Mouse (Mus musculus): ENCODE data around the gene Inpp4b. TPM values are rescaled to one million over a fixed set of nuclear protein-coding genes. Genes with fewer than 3 reads are reported as not detected.

The Inpp4b gene
- polyA plus RNA-seq, 1 experiment from 2014 or later = 10.1 TPM

DNA sequence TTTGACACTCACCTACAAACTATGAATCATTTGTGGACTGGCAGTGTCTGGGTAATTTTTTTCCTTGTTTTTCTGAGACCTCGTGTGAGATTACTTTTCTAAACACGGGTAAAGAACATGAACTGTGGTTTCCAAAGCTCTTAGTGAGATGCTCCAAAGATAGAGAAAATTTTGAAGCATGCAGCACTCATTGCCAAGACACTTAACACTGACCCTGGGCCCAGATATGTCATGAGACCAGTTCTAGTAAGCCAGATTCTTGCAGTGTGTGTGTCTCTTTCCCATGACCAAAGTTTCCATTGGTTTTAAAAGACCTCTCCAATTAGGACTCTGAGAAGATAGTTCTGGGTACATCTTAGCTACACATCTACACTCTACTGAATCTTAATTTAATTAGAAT, 484.1 kb downstream of the Inpp4b start:
- Histone ChIP-seq H3K4me1 (ENCODE audit: control insufficient read depth, insufficient read depth, low read length) (no peaks in the 10 kb centered on the region), H3K9me3 (ENCODE audit: control insufficient read depth, low read length) (no peaks in the 10 kb centered on the region)

DNA sequence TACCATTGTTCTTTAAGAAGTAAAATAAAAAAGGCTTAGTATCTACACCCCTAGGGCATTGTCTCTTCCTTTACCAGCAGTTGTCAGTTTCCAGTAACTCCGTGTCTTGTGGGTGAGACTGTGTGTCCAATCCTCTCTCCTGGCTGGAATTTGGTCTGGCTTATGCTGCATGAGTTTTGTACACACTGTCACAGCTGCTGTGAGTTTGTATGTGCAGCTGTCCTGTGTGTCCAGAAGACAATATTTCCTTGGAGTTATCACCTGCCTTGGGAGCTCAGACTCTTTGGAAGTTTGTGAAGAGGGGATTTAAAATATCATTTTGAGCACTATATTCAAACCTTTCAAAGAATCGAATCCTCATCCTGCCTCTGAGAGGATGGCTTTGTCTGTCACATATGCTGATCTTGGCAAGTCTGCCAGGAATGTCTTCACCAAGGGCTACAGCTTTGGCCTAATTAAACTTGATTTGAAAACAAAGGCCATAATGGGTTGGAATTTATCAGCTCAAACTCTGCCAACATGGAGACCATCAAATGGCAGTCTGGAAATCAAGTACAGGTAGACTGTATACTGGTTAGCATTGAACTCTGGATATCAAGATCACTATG, 485.1 kb downstream of the Inpp4b start:
- no peak for ATAC-seq (ENCODE audit: low read depth)
- H3K4me3 ChIP-seq (ENCODE audit: low read depth, low read length) = no peak overlapping the region
- no peak overlapping the region for H3K27ac ChIP-seq (ENCODE audit: low read depth, low read length)
- H3K9ac ChIP-seq (replicated peaks; ENCODE audit: low read depth, low read length) = no peak overlapping the region
- H3K4me1 ChIP-seq (ENCODE audit: control insufficient read depth, insufficient read depth, low read length) = no peaks in the 10 kb centered on the region
- H3K4me2 ChIP-seq (ENCODE audit: low read depth, low read length) = no peak overlapping the region
- no peaks in the 10 kb centered on the region for H3K36me3 ChIP-seq (ENCODE audit: control insufficient read depth, insufficient read depth, low read length)
- WGBS = 74% methylated on average over 2 of the region's 2 CpGs
- H3K27me3 ChIP-seq (ENCODE audit: control insufficient read depth, insufficient read depth, low read length) = no peaks in the 10 kb centered on the region
- no peaks in the 10 kb centered on the region for H3K9me3 ChIP-seq (ENCODE audit: control insufficient read depth, low read length)

More for the DNA sequence above, 484.1 kb downstream of the Inpp4b start:
- no peak overlapping the region for H3K4me3 ChIP-seq (ENCODE audit: low read depth, low read length)
- no peaks in the 10 kb centered on the region for H3K36me3 ChIP-seq (ENCODE audit: control insufficient read depth, insufficient read depth, low read length)
- no peaks in the 10 kb centered on the region for H3K27me3 ChIP-seq (ENCODE audit: control insufficient read depth, insufficient read depth, low read length)
- H3K4me2 ChIP-seq (ENCODE audit: low read depth, low read length) = no peak overlapping the region
- 74% methylated on average over 2 of the region's 2 CpGs for WGBS
- H3K27ac ChIP-seq (ENCODE audit: low read depth, low read length) = no peak overlapping the region
- no peak for ATAC-seq (ENCODE audit: low read depth)
- no peak overlapping the region for H3K9ac ChIP-seq (replicated peaks; ENCODE audit: low read depth, low read length)

DNA sequence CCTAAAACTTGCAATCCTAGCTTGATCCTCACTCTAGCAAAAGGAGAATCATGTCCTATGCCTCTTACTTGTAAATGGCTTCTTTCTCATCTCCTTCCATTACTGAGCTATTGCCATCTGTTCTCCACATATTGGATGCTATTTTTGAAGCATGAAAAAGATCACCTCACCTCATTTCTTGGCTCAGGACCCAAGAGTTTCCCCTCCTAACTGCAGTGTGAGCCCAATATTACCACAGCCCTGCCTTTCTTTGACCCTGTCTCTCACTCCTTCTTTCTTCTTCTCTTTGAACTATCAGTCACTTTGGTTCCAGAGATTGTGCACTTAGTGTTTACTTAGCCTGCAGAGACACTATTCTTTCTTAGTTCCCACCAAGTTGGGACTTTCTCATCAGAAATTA, 489.1 kb downstream of the Inpp4b start:
- no peak overlapping the region for H3K9ac ChIP-seq (replicated peaks; ENCODE audit: low read depth, low read length)
- no peak overlapping the region for H3K4me2 ChIP-seq (ENCODE audit: low read depth, low read length)
- no peaks in the 10 kb centered on the region for H3K4me1 ChIP-seq (ENCODE audit: control insufficient read depth, insufficient read depth, low read length)
- no peaks in the 10 kb centered on the region for H3K27me3 ChIP-seq (ENCODE audit: control insufficient read depth, insufficient read depth, low read length)
- no peak overlapping the region for H3K4me3 ChIP-seq (ENCODE audit: low read depth, low read length)
- H3K27ac ChIP-seq (ENCODE audit: low read depth, low read length) = no peak overlapping the region
- no peaks in the 10 kb centered on the region for H3K9me3 ChIP-seq (ENCODE audit: control insufficient read depth, low read length)
- no peaks in the 10 kb centered on the region for H3K36me3 ChIP-seq (ENCODE audit: control insufficient read depth, insufficient read depth, low read length)
- no peak for ATAC-seq (ENCODE audit: low read depth)

DNA sequence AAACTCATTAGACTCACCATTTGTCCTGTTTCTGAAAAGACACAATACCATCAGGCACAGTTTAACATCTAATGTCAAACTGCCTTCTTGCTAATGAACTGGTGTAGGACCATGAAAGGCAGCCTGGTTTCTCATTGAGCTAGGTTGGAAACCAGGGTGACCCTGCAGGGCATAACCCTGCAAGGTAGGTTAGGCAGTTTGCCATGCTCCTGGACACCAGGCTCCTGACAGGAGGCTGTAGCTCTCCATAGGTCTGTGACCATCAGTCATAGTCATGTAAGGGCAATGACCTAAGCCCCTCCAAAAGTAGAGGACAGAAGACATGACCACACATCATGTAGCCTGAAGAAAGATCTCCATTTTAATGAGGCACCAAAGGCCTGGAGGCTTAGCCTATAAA, 491.5 kb downstream of the Inpp4b start:
- H3K4me1 ChIP-seq (ENCODE audit: control insufficient read depth, insufficient read depth, low read length) = no peaks in the 10 kb centered on the region
- H3K4me2 ChIP-seq (ENCODE audit: low read depth, low read length) = no peak overlapping the region
- no peak overlapping the region for H3K27ac ChIP-seq (ENCODE audit: low read depth, low read length)
- no peaks in the 10 kb centered on the region for H3K9me3 ChIP-seq (ENCODE audit: control insufficient read depth, low read length)
- H3K36me3 ChIP-seq (ENCODE audit: control insufficient read depth, insufficient read depth, low read length) = no peaks in the 10 kb centered on the region
- H3K27me3 ChIP-seq (ENCODE audit: control insufficient read depth, insufficient read depth, low read length) = no peaks in the 10 kb centered on the region
- H3K4me3 ChIP-seq (ENCODE audit: low read depth, low read length) = no peak overlapping the region
- H3K9ac ChIP-seq (replicated peaks; ENCODE audit: low read depth, low read length) = no peak overlapping the region
- no peak for ATAC-seq (ENCODE audit: low read depth)

DNA sequence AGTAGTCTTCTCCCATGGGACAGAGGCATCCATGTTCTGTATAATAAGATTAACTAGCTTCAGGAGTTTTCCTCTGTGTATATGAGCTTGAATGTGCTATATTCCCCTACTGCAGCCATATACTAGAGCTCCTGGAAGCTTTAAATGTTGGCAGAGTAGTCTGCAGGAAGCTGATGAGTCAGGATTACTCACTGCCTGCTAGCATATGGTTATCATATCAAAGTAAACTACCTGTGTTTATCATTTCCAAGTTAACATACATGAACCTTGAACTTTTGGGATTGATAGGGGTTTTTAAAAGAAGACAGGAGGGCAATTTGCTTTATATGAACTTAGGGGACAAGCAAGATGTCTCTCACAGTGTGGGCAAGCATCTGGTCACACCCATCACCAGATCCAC, 498.2 kb downstream of the Inpp4b start:
- Histone ChIP-seq H3K9ac (replicated peaks; ENCODE audit: low read depth, low read length) (no peak overlapping the region), H3K9me3 (ENCODE audit: control insufficient read depth, low read length) (no peaks in the 10 kb centered on the region), H3K27ac (ENCODE audit: low read depth, low read length) (no peak overlapping the region), H3K4me3 (ENCODE audit: low read depth, low read length) (no peak overlapping the region), H3K4me1 (ENCODE audit: control insufficient read depth, insufficient read depth, low read length) (no peaks in the 10 kb centered on the region), H3K27me3 (ENCODE audit: control insufficient read depth, insufficient read depth, low read length) (no peaks in the 10 kb centered on the region), H3K36me3 (ENCODE audit: control insufficient read depth, insufficient read depth, low read length) (no peaks in the 10 kb centered on the region), H3K4me2 (ENCODE audit: low read depth, low read length) (no peak overlapping the region)
- ATAC-seq (ENCODE audit: low read depth) = no peak

DNA sequence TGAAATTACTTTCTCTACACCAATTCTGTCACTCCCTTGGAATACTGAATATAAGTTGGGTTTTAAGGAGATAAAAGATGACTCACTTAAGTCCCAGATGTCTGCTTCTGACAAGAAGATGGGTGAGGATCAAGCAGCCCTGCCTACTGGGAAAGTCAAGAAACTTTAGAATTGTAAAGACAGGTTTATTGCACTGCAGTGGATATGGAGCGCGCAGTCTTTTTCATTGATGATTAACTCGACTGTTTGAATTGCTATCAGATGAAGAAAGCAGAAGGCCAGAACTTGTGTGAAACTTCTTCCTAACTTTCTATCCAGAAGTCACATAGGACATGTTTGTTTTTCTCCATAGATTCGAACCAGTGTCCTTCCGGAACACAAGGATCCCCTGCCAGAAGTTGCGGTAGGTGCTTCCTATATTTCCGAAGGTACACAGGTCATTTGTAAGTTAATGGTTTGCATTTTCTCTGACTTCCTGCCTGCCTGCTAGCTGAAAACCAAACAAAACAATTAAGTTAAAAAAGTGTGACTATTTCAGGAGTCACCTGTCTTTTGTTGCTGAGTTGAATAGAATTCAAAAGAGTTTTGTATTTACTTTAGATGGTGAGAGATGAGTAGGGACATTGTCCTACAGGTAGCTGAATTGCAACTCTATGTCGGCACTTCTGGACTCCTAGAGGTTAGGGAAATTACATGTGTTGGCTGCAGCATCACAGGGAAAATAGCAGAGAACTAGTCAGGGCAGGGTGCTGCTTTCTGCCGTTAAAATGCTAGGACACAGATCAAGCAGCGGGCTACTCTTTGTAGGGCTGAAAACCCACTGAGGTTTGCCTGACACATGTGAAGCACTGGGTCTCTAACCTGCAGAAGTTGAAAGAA, 502.0 kb downstream of the Inpp4b start:
- no peak overlapping the region for H3K27ac ChIP-seq (ENCODE audit: low read depth, low read length)
- no peaks in the 10 kb centered on the region for H3K9me3 ChIP-seq (ENCODE audit: control insufficient read depth, low read length)
- no peaks in the 10 kb centered on the region for H3K27me3 ChIP-seq (ENCODE audit: control insufficient read depth, insufficient read depth, low read length)
- ATAC-seq (ENCODE audit: low read depth) = no peak
- WGBS = 74% methylated on average over 10 of the region's 10 CpGs
- no peaks in the 10 kb centered on the region for H3K36me3 ChIP-seq (ENCODE audit: control insufficient read depth, insufficient read depth, low read length)
- H3K4me1 ChIP-seq (ENCODE audit: control insufficient read depth, insufficient read depth, low read length) = no peaks in the 10 kb centered on the region
- no peak overlapping the region for H3K4me2 ChIP-seq (ENCODE audit: low read depth, low read length)
- no peak overlapping the region for H3K4me3 ChIP-seq (ENCODE audit: low read depth, low read length)
- H3K9ac ChIP-seq (replicated peaks; ENCODE audit: low read depth, low read length) = no peak overlapping the region

DNA sequence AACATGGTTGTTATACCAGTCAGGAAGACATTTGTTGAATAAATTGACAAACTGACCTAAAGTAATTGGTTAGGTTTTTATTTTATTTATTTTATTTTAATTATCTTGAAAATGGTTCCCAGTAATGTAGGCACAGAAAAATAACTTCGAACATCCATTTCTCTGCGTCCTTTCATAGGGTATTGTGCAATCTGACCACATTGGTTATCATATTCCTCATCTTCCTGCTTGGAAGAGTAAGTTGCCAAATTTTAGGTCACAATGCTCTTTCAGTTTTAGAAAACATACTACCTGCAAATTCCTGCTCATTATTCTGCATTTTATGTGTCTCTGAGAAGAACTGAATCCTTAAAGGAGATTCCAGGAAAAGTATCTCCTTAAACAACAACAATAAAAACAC, 505.6 kb downstream of the Inpp4b start:
- Histone ChIP-seq H3K27me3 (ENCODE audit: control insufficient read depth, insufficient read depth, low read length) (no peaks in the 10 kb centered on the region), H3K4me2 (ENCODE audit: low read depth, low read length) (no peak overlapping the region), H3K4me3 (ENCODE audit: low read depth, low read length) (no peak overlapping the region), H3K36me3 (ENCODE audit: control insufficient read depth, insufficient read depth, low read length) (no peaks in the 10 kb centered on the region), H3K4me1 (ENCODE audit: control insufficient read depth, insufficient read depth, low read length) (no peaks in the 10 kb centered on the region), H3K9me3 (ENCODE audit: control insufficient read depth, low read length) (no peaks in the 10 kb centered on the region), H3K9ac (replicated peaks; ENCODE audit: low read depth, low read length) (no peak overlapping the region), H3K27ac (ENCODE audit: low read depth, low read length) (no peak overlapping the region)
- no peak for ATAC-seq (ENCODE audit: low read depth)
- WGBS = 95% methylated on average over 2 of the region's 2 CpGs

DNA sequence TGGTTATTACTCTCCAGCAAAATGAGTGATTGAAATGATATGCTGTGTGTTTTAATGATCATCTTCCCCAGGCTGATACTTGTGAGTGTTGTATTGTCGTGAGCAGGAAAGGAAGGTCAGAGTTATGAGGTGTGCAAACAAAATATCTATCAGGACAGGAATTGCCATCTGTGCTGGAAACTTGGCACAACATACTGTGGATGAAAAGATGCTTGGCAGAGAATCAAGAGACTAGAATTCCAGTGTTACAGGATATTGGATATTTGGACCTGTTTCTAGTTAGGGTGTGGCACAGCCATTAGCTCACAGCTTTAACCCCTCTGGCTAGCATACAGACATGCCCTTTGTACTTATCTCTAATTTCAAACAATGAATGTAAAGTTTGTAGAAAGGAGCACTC, 507.6 kb downstream of the Inpp4b start:
- ATAC-seq (ENCODE audit: low read depth) = no peak
- 60% methylated on average over 1 of the region's 1 CpGs for WGBS
- no peaks in the 10 kb centered on the region for H3K27me3 ChIP-seq (ENCODE audit: control insufficient read depth, insufficient read depth, low read length)
- no peaks in the 10 kb centered on the region for H3K4me1 ChIP-seq (ENCODE audit: control insufficient read depth, insufficient read depth, low read length)
- no peak overlapping the region for H3K9ac ChIP-seq (replicated peaks; ENCODE audit: low read depth, low read length)
- no peaks in the 10 kb centered on the region for H3K9me3 ChIP-seq (ENCODE audit: control insufficient read depth, low read length)
- no peak overlapping the region for H3K4me3 ChIP-seq (ENCODE audit: low read depth, low read length)
- H3K36me3 ChIP-seq (ENCODE audit: control insufficient read depth, insufficient read depth, low read length) = no peaks in the 10 kb centered on the region
- no peak overlapping the region for H3K4me2 ChIP-seq (ENCODE audit: low read depth, low read length)
- no peak overlapping the region for H3K27ac ChIP-seq (ENCODE audit: low read depth, low read length)

DNA sequence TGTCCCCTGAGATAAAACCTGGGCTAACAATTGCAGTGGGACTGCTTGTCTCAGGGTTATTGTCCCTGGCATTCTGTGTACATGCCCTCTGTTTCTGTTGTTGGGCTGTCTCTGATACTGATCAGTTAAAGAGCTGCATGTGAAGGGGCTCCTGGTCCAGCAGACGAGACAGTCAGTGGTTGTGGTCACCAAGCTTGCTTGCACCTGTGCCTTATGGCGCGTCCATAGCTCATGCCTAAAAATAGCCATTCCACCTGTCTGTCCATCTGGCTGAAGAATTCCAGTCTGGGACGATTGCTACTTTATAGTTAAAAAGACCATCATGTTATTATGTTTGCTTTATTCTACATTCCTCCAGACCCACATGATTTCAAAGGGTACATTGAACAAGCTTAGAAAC, 510.8 kb downstream of the Inpp4b start:
- no peak for ATAC-seq (ENCODE audit: low read depth)
- 86% methylated on average over 4 of the region's 4 CpGs for WGBS

More for the DNA sequence above, 510.8 kb downstream of the Inpp4b start:
- Histone ChIP-seq H3K4me1 (ENCODE audit: control insufficient read depth, insufficient read depth, low read length) (no peaks in the 10 kb centered on the region), H3K4me3 (ENCODE audit: low read depth, low read length) (no peak overlapping the region), H3K27me3 (ENCODE audit: control insufficient read depth, insufficient read depth, low read length) (no peaks in the 10 kb centered on the region), H3K27ac (ENCODE audit: low read depth, low read length) (no peak overlapping the region), H3K9ac (replicated peaks; ENCODE audit: low read depth, low read length) (no peak overlapping the region), H3K4me2 (ENCODE audit: low read depth, low read length) (no peak overlapping the region), H3K9me3 (ENCODE audit: control insufficient read depth, low read length) (no peaks in the 10 kb centered on the region), H3K36me3 (ENCODE audit: control insufficient read depth, insufficient read depth, low read length) (no peaks in the 10 kb centered on the region)
